Mouse (Mus musculus) frontal cortex, postnatal 14 days (tissue): ENCODE data around the gene Mthfd1.

ENCODE experiments used
- DNase-seq, 2 experiments: peaks; one replicate each; pipeline ENCODE4 v3.0.0; 2022; ENCODE audit warnings: low spot score in 2 of 2

The Mthfd1 gene

DNA sequence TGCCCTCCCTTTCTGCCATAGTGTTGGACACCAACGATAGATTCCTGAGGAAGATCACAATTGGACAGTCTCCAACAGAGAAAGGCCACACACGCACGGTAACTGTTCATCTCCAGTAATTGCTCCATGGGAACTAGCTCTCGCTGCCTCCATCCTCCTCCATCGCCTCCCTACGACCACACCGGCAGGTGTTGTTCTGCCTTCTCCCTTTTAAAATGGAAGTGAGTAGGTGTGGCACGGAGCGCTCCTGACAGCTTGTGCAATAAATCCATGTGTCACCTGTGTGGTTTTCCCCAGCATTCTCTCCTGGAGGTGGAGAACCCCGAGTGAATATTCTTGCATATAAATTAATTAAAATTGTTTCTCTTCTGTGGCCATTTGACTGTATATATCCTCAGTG is 45.3 kb downstream of the Mthfd1 start:
- no peak for DNase-seq

DNA sequence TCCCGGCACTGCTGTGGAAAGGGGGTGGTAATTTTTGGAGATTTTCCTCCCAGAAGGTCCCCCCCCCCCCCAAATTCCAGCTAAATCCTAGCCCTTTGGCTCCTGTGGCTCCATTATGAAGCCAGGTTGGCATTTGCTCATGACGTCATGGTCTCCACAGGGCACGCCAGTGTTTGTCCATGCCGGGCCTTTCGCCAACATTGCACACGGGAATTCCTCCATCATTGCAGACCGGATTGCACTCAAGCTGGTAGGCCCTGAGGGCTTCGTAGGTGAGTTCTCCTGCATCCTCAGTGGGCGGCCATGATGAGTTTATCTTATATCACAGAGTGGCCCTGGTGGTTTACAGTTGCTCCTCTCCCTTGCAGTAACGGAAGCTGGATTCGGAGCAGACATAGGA is 48.4 kb downstream of the Mthfd1 start:
- no peak for DNase-seq

DNA sequence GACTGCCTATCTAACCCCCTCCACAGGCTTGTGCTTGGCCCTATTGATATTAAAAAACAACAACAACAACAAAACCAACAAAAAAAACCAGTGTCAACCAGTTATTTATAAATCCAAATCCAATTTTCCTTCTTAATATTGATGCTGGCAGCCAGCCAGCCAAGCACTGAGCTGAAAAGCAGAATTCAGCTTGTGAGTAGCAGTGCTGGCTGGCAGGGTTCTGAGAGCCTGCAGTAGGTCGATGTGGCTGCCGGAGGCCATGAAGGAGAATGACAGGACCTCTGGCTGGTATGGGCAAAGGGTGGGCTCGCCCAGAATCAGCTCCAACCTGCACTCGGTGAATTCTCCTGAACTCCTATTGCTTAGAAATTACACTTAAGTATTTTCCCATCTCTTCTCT is 49.1 kb downstream of the Mthfd1 start:
- no peak for DNase-seq

DNA sequence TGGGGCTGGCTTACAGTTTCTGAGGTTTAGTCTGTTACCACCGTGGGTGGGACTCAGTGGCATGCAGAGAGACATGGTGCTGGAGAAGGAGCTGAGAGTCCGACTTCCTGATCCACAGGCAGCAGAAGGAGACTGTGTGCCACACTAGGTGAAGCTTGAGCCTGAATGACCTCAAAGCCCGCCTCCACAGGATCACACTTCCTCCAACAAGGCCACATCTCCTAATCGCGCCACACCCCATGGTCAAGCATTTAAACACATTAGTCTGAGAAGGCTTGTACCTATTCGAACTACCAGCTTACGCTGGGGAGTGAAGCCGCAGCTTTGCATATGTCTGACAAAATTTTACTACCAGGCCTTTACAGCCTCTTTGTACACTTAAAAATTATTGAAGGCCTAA is 50.0 kb downstream of the Mthfd1 start:
- DNase-seq: no peak

DNA sequence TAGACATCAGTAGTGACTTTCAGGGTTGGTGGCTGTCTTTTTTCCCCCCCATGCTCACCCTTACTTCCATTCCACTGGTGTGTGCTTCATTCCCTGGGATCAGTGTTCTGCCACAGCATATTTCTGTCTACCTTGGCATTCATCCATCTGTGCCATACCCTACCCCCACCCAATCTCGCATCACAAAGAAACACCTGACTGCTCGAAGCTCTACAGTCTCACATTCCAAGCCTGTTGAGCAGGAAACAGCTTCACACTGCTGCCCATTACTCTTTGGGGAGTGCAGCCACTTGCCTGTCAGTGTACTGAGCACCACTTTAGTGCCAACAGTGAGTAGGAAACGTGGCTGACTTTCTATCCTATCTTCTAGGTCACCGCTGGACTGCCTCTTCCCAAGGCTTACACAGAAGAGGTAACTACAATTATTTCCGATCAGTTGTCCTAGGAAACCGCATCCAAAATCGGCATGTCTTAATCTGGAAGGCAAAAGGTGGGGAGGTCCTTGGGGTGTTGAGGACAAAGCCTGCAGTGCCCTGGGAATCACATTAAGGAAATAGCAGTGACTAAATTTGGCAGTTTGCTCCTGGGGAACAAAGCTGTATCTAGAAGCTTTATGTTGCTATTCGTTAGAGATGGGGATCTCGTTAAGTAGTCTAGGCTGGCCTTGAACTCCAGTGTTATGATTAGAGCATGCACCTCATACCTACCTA is 51.9 kb downstream of the Mthfd1 start:
- no peak for DNase-seq

DNA sequence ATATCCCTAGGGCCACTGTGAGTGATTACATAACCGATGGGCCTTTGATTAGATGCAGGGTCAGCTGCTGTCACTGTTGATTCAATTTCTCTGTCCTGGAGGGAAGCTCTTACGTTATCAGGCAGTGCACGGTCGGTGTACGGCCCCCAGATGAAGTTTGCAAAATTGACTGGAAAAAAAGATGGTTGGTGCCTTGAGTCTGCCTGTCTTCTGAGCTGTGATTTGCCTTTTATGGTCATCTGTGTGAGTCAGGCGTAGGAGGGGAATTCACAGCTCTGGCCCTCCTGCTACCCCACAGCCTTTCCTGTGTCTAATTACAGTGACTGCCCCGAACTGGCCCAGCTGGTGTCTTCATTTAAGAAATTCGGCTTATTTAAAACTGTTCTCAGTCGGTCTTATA is 52.9 kb downstream of the Mthfd1 start:
- DNase-seq: no peak

DNA sequence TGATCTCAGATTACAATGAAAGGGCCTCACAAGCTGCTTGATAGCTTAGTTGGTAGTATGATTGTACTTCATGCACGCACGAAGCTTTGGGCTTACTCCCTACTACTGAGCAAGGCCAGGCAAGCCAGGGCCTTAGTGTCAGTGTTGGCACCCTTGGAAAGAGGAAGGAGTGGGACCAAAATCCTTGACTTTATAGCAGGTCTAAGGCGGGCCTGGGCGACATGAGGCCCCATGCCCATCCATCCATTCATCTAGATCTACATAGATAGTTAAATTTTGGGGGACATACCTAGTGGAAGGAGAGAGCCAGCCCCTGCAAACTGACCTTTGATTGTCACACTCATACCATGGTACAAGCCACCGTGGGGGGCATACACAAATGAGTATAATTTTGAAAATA is 53.3 kb downstream of the Mthfd1 start:
- no peak for DNase-seq

DNA sequence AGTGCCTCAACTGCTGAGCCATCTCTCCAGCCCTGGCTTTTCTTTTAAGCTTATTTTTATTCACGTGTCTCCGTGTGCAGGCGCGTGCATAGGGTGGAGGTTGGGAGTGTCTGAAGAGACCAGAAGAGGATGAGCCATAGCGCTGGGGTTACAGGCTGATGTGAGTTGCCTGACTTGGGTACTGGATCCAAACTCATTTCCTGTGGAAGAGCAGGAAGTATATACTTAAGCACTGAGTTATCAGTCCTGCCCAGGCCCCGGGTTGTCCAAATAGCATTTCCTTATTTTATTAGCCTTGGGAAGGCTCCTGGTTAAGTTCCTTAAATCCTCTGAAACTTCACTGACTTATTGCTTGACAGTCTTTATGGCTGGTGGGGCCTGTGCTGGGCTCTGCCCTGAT is 54.9 kb downstream of the Mthfd1 start:
- DNase-seq: no peak

DNA sequence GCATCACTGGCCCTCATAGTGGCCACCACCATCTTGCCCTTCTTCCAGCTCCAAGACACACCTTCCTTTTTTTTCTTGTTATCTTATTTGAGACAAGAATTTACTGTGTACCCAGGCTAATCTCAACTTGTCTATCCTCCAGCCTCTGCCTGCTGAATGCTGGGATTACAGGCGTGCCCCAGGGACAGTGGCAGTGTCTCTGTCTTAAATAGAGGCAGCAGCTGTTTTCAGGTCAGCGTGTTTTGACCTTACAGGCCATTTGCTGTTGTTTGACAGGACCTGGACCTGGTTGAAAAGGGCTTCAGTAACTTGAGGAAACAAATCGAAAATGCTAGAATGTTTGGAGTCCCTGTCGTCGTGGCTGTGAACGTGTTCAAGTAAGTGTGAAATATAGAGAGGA is 55.5 kb downstream of the Mthfd1 start:
- no peak for DNase-seq

DNA sequence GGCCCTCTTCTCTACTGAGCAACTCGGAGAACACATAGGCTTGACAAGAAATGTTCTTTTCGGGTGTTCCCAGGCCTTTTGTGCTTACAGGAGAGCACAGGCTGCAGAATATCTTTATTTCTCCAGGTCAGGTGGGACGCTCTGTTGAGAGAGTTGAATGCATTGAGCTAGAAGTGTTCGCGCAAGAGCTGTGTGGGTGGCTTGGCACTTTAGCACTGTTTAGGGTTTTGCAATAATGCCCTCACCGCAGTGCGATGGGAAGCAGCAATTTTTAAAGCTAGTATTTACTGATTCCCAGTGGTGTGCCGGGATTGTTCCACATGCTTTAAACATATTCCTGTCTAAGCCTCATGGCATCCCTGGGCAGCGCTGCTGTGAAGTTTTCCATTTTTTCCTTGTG is 56.1 kb downstream of the Mthfd1 start:
- DNase-seq: no peak

DNA sequence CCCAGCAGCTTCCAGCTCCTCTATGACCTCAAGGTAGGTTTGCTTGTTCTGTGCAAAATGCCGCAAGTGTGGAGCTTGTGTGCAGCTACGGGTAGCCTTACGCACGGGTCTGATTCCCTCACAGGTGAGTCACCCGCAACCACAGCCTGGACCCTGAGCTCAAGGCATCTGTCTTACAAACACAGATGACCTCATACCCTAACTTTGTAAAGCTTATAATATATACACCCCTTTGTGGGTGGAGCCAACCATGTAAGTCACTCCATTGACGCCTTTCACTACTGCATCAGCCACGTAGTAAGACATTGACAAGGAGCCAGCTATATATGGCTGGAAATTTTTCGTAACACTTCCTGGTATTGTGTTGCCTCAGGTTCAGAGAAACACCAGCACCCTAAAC is 56.9 kb downstream of the Mthfd1 start:
- DNase-seq: no peak

DNA sequence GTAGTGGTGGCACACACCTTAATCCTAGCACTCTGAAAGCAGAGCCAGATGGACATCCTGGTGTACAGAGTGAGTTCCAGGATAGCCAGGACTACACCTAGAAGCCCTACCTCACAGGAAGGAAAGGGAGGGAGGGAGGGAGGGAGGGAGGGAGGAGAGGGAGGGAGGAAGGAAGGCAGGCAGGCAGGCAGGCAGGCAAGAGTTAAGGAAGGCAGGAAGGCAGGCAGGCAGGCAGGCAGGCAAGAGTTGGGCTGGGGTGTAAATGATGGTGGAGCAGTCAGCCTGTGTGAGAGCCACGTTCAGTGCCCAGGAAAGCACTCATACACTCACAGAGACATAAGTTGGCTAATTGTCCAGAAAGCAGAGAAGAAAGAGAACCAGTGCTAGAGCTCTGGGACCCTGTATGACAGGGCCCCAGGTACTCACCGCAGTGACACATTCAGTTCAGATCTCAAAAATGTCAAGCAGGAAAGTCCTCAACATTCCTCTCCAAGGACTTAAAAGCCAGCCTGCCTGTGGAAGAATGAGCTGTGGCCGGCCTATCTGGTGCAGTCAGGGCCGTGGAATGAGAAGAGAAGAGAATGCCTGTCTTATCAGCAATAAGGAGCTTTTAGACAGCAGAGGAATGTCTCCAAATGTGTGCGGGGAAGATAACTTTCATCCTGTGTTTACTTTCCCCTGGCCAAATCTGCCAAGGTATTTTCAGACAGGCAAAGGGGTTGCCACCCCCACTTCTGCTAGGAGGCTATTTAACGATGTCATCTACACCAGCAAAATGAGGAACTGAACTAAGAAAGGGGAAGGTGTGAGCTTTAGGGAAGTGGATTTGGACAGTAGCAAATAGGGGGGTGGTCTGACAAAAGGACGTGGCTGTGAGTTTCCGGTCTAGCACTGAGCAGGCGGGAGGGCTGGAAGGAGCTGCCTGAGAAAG is 63.4 kb downstream of the Mthfd1 start:
- no peak for DNase-seq

DNA sequence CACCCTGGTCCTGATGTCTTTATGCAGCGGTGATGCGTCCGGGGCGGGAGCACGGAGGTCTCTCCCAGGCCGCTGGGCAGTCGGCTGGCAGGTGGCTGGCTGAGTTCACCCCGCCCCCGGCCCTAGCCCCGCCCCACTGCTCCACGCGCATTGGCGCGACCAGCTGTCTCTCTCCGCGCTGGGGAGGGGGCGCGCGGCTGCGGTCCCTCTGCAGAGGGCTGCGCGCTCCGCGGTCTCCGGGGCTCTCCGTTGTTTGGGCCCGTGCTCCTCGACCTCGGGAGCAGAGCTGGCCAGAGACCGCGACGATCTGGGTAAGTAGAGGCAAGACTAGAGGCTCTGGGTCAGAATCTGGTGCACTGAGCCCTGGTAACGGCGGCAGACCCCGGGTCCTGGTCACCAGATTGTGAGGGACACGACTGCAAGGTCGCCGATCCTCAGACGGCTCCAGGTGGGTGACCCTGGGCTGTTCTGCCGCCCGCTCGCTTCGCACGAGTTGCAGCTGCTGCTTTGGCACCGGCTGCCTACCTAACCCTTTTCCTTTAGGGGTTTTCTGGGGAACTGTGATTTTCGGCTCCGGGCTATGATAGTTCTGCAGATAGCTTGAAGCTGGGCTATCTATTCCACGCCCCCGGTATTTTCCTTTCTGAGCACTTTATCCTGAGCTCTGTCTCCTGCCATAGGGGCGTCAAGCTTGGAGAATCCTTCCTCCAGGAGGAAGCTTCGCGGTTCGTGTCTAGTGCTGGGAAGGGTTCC is 69.8 kb downstream of the Mthfd1 start, which contains the start of gene Akap5:
Gene Akap5, plus strand, starts transcription at position 213 of the 753 bp plus-strand sequence.
- DNase-seq: peak; percentile 45 to 59

DNA sequence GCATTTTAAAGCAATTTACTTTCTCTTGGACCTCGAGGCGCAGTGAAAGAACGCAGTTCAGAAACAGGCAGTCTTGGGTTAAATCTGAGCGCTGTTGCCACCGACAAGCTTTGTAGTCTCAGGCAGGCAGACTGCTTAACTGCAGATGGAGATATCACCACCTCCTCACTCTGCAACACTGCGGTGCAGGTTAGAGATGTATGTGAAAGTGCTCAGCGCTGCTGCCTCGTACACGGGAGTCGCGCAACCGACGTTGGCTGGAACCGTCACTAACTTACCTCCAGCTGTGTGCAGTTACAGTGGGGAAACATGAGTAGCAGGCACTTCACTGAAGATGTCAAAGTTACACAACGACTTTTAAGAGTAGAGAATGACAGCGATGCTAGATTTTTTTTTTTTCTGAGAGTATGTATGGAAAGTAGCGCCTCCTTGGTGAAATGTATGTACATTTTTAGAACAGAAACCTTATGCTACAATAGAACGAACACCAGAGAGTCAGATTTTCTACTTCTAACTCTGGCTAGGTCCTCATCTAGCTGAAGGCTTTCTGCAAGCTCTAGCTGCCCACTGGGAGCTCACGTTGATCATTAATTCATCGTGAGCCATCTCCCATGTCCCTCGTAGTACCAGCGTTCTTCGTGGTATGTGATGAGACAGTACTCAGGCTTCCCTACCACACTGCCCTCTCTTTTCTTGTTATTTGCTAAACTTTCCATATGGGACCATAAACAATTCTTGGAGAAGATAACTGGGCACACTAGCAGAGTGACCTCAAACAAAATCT is 71.5 kb downstream of the Mthfd1 start:
- peak; percentile 52 to 57 for DNase-seq

DNA sequence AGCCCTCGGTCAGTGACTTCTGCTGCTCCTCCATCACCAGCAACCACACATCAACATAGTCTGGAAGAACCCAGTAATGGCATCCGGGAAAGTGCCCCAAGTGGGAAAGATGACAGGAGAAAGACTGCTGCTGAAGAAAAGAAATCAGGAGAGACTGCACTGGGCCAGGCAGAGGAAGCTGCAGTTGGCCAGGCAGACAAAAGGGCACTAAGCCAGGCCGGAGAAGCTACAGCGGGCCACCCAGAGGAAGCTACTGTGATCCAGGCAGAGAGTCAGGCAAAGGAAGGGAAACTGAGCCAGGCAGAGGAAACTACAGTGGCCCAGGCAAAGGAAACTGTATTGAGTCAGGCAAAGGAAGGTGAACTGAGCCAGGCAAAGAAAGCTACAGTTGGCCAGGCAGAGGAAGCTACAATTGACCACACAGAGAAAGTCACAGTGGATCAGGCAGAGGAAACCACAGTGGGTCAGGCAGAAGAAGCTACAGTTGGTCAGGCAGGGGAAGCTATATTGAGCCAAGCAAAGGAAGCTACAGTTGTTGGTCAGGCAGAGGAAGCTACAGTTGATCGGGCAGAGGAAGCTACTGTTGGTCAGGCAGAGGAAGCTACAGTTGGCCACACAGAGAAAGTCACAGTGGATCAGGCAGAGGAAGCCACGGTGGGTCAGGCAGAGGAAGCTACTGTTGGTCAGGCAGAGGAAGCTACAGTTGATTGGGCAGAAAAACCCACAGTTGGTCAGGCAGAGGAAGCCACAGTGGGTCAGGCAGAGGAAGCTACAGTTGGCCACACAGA is 73.7 kb downstream of the Mthfd1 start:
- DNase-seq: no peak

DNA sequence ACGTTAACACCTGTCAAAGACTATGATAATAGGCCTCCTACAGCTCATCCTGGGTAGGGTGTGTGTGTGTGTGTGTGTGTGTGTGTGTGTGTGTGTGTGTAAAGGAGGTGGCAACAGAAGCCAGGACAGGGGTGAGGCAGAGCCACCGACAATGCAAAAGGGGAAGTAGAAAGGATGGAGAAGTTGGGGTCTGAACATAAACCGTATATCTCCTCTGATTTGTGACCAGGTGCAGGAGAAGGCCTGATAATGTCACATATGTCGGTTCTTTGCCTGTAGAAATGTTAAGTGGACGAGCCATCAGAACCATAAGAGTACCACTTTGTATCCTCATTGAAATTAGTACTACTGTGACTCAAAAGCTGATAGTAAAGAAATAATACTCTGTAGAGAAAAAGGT is 78.6 kb downstream of the Mthfd1 start:
- no peak for DNase-seq

DNA sequence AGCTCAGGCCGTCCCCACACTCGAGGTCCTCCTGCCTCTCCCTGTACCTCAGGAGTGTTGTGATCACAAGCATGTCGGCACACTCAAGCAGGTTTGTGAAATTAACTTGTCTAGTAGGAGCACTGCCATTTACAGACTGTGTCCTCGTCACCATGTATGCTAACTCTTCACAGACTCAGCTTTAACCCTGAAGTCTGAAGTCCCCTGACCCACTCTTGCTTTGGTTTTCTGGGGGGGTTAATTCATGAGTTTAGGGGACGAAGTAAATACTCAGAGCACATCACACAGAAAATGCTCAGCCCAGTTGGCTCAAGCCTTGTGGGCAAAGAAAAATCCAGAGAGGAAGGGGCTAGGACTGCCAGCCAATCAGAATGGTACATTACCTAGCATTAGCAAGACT is 80.5 kb downstream of the Mthfd1 start:
- DNase-seq: no peak

DNA sequence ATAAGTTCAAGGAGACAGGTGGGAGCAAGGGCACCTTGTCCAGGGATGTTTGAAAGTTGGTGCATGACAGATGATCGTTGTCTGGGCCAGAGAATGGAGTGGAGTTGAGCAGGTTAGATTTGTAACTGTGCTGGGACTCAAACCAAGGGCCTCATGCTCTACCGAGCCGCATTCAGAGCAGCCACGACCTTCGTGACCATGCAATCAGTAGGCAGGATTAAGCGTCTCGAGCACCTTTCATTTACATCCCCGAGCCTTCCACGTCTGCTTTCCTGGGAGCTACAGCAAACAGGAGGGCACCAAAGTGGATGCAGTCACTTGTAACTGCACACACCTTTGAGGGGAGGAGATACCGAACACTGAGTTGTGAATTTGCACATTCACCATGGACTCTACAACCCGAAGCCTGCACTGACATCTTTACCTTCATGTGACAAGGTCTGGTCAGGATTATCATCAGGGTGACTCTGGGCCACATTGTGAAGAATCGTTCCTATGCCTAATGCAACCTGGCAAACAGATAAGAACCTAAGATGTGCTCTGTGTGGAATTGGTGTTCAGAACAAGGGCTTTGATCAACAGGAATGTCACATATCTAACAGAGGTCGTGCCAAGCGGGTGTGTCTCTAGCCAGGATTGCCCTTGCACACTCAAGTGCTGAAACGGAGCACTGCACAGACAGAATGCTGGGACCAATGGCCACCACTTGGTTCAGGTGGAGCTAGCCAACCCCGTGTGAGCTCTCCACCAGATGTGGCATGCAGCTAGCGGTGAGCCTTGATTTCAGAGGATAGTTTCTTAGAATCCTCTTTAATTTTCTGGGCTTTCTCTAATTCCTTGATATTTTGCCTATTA is 81.2 kb downstream of the Mthfd1 start:
- no peak for DNase-seq

DNA sequence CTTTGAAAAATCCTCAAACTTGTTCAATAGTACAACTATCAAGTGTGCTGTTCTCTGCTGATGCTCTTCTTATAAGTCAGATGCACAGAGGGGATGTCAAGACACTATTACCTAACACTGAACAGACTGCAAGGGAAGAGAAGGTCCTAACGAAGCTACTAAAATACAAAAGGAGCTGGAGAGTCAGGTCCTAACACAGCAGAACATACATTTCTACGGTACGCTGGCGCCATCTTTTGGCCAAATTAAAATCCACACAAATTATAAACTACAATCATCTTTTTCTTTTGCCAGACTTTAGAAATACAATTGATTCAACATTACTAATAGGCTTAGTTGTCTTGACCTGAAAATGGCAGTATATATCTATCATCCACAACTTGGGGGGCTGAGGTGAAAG is 86.0 kb downstream of the Mthfd1 start:
- DNase-seq: no peak
